Mouse (Mus musculus) stomach, adult 2 months (tissue): ENCODE measurements around the gene Vmn1r23. TPM values are rescaled to one million over a fixed set of nuclear protein-coding genes. Genes with fewer than 3 reads are reported as not detected.

Source experiments
- polyA plus RNA-seq: library from polyadenylated mRNA; depleted of rRNA; stranded (reverse); fragments of >200 nt; gene quantifications from 2 replicates; pipeline ENCODE4 v1.2.3, GENCODE M21; 2012; rRNA removed

Gene Vmn1r23
- not detected in 2 replicates for polyA plus RNA-seq

GRCm38 (mm10) chr6:57926738-57927137, at the start of gene Vmn1r23:
TSS of gene Vmn1r23 (minus strand) at chr6:57926838.

GRCm38 (mm10) chr6:57961403-57961802, 34.8 kb upstream of the Vmn1r23 start, which contains the start of gene Vmn1r24:
TSS of gene Vmn1r24 (minus strand) at chr6:57961503.

GRCm38 (mm10) chr6:57907928-57908327, 18.7 kb downstream of the Vmn1r23 start, which contains the start of gene Vmn1r22:
TSS of gene Vmn1r22 (minus strand) at chr6:57908028.

Other genes with a start within 250 kb of the Vmn1r23 start
- gene Pyurf, start 234.8 kb downstream of the Vmn1r23 start, polyA plus RNA-seq = 11.1 and 19.0 TPM in 2 replicates
- gene Lancl2, start 224.3 kb downstream of the Vmn1r23 start, polyA plus RNA-seq = 0.83 and 0.87 TPM in 2 replicates
- gene Vopp1, start 101.7 kb downstream of the Vmn1r23 start, polyA plus RNA-seq = 12.0 and 12.2 TPM in 2 replicates
- gene Vmn1r21, start 76.5 kb downstream of the Vmn1r23 start, polyA plus RNA-seq = not detected in 2 replicates
- gene Vmn1r22, start 18.8 kb downstream of the Vmn1r23 start, polyA plus RNA-seq = not detected in 2 replicates
- gene Vmn1r24, start 34.7 kb upstream of the Vmn1r23 start, polyA plus RNA-seq = not detected in 2 replicates
- gene Vmn1r25, start 54.0 kb upstream of the Vmn1r23 start, polyA plus RNA-seq = not detected in 2 replicates
- gene Vmn1r26, start 88.3 kb upstream of the Vmn1r23 start, polyA plus RNA-seq = not detected in 2 replicates